16 mouse cellular contexts compared by ENCODE assay signal in the genomic region with DNA sequence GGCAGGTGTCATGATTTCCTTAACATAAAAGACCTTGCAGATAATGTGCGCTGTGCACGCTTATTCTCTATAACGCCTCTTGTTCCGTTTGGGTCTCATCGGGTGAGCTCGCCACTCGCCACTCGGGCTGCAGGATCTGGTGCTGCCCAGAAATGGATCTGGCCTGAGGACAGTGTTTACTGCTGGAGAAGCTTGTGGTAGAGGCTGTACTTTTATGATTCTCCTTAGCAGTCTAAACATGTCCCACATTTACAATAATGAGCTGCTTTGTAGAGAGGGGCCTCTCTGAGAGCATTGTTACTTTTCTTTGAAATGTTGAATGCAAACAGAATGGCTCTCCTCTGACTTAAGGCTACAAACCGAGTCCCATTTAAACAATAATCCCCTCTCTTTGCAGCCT.
A peak's percentile ranks its signal among the peaks of the same experiment; 100 is the strongest.
DNase-seq lines count a peak whose midpoint lies in the region; ATAC-seq lines count a peak whose summit lies in the region.
"Had no signal": no experiment of that assay in that cellular context is flagged by ENCODE, and none has a peak within 500 bp of the region (broad histone marks: within the 10 kb centered on the region; RNA-seq: fewer than 3 reads in every experiment).

No protein-coding gene starts in this region.

- peaks cover 10% of the 10 kb centered on the region; the same call in 1 of the 2 replicates for H3K27me3 ChIP-seq in forebrain, embryonic 10.5 days (ENCODE audit: poor library complexity, severe bottlenecking)
- no peaks in the 10 kb centered on the region for H3K27me3 ChIP-seq in forebrain, embryonic 15.5 days
- no peaks in the 10 kb centered on the region for H3K27me3 ChIP-seq in hindbrain, embryonic 16.5 days (replicated peaks; ENCODE audit: control insufficient read depth, insufficient read depth, low read length)
- no peaks in the 10 kb centered on the region for H3K27me3 ChIP-seq in midbrain, embryonic 12.5 days
- H3K27me3 ChIP-seq: heart, embryonic 15.5 days; liver, embryonic 15.5 days had no signal

- 0 out of 2 replicates have a peak overlapping the region, but pooled peaks have one; percentile 32 for H3K27ac ChIP-seq in forebrain, embryonic 10.5 days
- 0 out of 2 replicates have a peak overlapping the region, but pooled peaks have one; percentile 1 for H3K27ac ChIP-seq in forebrain, embryonic 15.5 days (replicated peaks)
- H3K27ac ChIP-seq in hindbrain, embryonic 16.5 days (ENCODE audit: low read depth, low read length): no peak overlapping the region
- H3K27ac ChIP-seq in midbrain, embryonic 12.5 days (replicated peaks): peak overlapping the region; percentile 21
- H3K27ac ChIP-seq: gastrocnemius, adult 2 months; heart, embryonic 15.5 days; liver, embryonic 15.5 days had no signal

- H3K9me3 ChIP-seq in forebrain, embryonic 10.5 days: no peaks in the 10 kb centered on the region
- H3K9me3 ChIP-seq in forebrain, embryonic 15.5 days: no peaks in the 10 kb centered on the region
- H3K9me3 ChIP-seq in hindbrain, embryonic 16.5 days (ENCODE audit: control insufficient read depth, low read length): no peaks in the 10 kb centered on the region
- H3K9me3 ChIP-seq in midbrain, embryonic 12.5 days: no peaks in the 10 kb centered on the region
- H3K9me3 ChIP-seq: heart, embryonic 15.5 days; liver, embryonic 15.5 days had no signal

- no peaks in the 10 kb centered on the region for H3K36me3 ChIP-seq in forebrain, embryonic 10.5 days (replicated peaks)
- H3K36me3 ChIP-seq in forebrain, embryonic 15.5 days: no peaks in the 10 kb centered on the region
- no peaks in the 10 kb centered on the region for H3K36me3 ChIP-seq in hindbrain, embryonic 16.5 days (ENCODE audit: control insufficient read depth, insufficient read depth, low read length)
- no peaks in the 10 kb centered on the region for H3K36me3 ChIP-seq in midbrain, embryonic 12.5 days
- H3K36me3 ChIP-seq: heart, embryonic 15.5 days; liver, embryonic 15.5 days had no signal

- peak overlapping the region; percentile 21; the same call in 1 of the 2 replicates for H3K4me3 ChIP-seq in forebrain, embryonic 10.5 days
- H3K4me3 ChIP-seq in forebrain, embryonic 15.5 days: no peak overlapping the region
- H3K4me3 ChIP-seq in hindbrain, embryonic 16.5 days (ENCODE audit: low read length): no peak overlapping the region
- no peak overlapping the region for H3K4me3 ChIP-seq in midbrain, embryonic 12.5 days
- H3K4me3 ChIP-seq: gastrocnemius, adult 2 months; heart, embryonic 15.5 days; liver, embryonic 15.5 days had no signal

- peaks cover 47% of the 10 kb centered on the region for H3K4me1 ChIP-seq in forebrain, embryonic 10.5 days
- H3K4me1 ChIP-seq in forebrain, embryonic 15.5 days: peaks cover 22% of the 10 kb centered on the region
- no peaks in the 10 kb centered on the region; the same call in none of the 2 replicates for H3K4me1 ChIP-seq in hindbrain, embryonic 16.5 days (ENCODE audit: control insufficient read depth, insufficient read depth, low read depth, low read length)
- peaks cover 23% of the 10 kb centered on the region for H3K4me1 ChIP-seq in midbrain, embryonic 12.5 days
- H3K4me1 ChIP-seq: liver, embryonic 15.5 days had no signal

- DNase-seq in forebrain, embryonic 10.5 days (ENCODE audit: extremely low spot score, low spot score): peak; percentile 26
- DNase-seq in cerebellum, adult 11-12 months: no peak
- no peak for DNase-seq in frontal cortex, adult 2 months (ENCODE audit: extremely low spot score in 1 of 2, low spot score in 1 of 2)
- no peak for DNase-seq in cerebellum, postnatal 36 days
- DNase-seq: cerebellum, adult 8-10 months; gastrocnemius, adult 2 months; heart, adult 18-20 months; kidney, adult 8-10 months; kidney, postnatal 36 days; lung, postnatal 36 days; thymus, postnatal 4 days had no signal

- peak; percentile 71 for ATAC-seq in forebrain, embryonic 15.5 days (replicated peaks)
- ATAC-seq in hindbrain, embryonic 16.5 days: peak; percentile 70
- ATAC-seq in midbrain, embryonic 12.5 days (ENCODE audit: low FRiP score, low read depth): peak; percentile 88

- H3K4me2 ChIP-seq in forebrain, embryonic 15.5 days (replicated peaks): peak overlapping the region; percentile 17; the same call in 1 of the 2 replicates
- H3K4me2 ChIP-seq in hindbrain, embryonic 16.5 days (ENCODE audit: low read length): 0 out of 2 replicates have a peak overlapping the region, but pooled peaks have one; percentile 6
- H3K4me2 ChIP-seq in midbrain, embryonic 12.5 days (replicated peaks): peak overlapping the region; percentile 35
- H3K4me2 ChIP-seq: heart, embryonic 15.5 days; liver, embryonic 15.5 days had no signal

- H3K9ac ChIP-seq in forebrain, embryonic 15.5 days (replicated peaks): no peak overlapping the region
- no peak overlapping the region for H3K9ac ChIP-seq in hindbrain, embryonic 16.5 days (ENCODE audit: low read depth, low read length)
- no peak overlapping the region for H3K9ac ChIP-seq in midbrain, embryonic 12.5 days (replicated peaks)
- H3K9ac ChIP-seq: heart, embryonic 15.5 days; liver, embryonic 15.5 days had no signal

- 51% methylated on average over 9 of the region's 9 CpGs for WGBS in forebrain, embryonic 10.5 days
- 8% methylated on average over 9 of the region's 9 CpGs for WGBS in forebrain, embryonic 15.5 days
- 31% methylated on average over 9 of the region's 9 CpGs for WGBS in hindbrain, embryonic 16.5 days
- WGBS in midbrain, embryonic 12.5 days: 19% methylated on average over 9 of the region's 9 CpGs
